Mouse (Mus musculus) lung, adult 2 months (tissue): ENCODE results near the gene Slc6a16. TPM values are rescaled to one million over a fixed set of nuclear protein-coding genes. Genes with fewer than 3 reads are reported as not detected.

Source experiments
- DNase-seq: peaks from one replicate; pipeline ENCODE4 v3.0.0; 2022
- H3K4me1 ChIP-seq: fragments of 200-500 bp; 2 replicates; pipeline ENCODE4 v1.6.1; 2011; ENCODE audit warnings: low read length; ENCODE audit not compliant: control insufficient read depth, insufficient read depth
- H3K4me3 ChIP-seq: fragments of 200-500 bp; replicated peaks from 2 replicates; pipeline ENCODE3; 2011; ENCODE audit warnings: low read depth, mild to moderate bottlenecking, control low read depth, low read length; ENCODE audit errors: extremely low read depth
- CTCF ChIP-seq: fragments of 200-500 bp; IDR thresholded peaks from 2 replicates; pipeline ENCODE4 v1.5.1; 2011; ENCODE audit warnings: mild to moderate bottlenecking, low read length, control low read depth; ENCODE audit not compliant: insufficient read depth
- POLR2A ChIP-seq: fragments of 200-500 bp; IDR thresholded peaks from 2 replicates; pipeline ENCODE4 v1.6.1; 2011; ENCODE audit warnings: low read depth, mild to moderate bottlenecking, control low read depth, low read length, borderline replicate concordance; ENCODE audit errors: extremely low read depth
- WGBS: fragments of 180-500 bp; shearing (Covaris S2); methylation state at CpG from one replicate; pipeline ENCODE4 v1.1.7; 2018; 5-methylcytosine and 5-hydroxymethylcytosine counted together
- polyA plus RNA-seq: library from polyadenylated mRNA; depleted of rRNA; stranded (reverse); fragments of >200 nt; gene quantifications from 2 replicates; pipeline ENCODE4 v1.2.3, GENCODE M21; 2012; rRNA removed

Gene Slc6a16
- polyA plus RNA-seq, 1 experiment, result 0.12 TPM

- 82% methylated on average over 10 of the region's 10 CpGs for WGBS
- Histone ChIP-seq H3K4me1 (no peaks in the 10 kb centered on the region), H3K4me3 (no peak overlapping the region)
- no peak for TF ChIP-seq CTCF
- TF ChIP-seq POLR2A, result no peak
- no peak for DNase-seq
These were observed 74.4 kb downstream of the Slc6a16 start for GRCm38 (mm10) chr7:45315182-45315701.

- Histone ChIP-seq H3K4me3 (no peak overlapping the region), H3K4me1 (no peaks in the 10 kb centered on the region)
- 77% methylated on average over 14 of the region's 14 CpGs for WGBS
- TF ChIP-seq CTCF, result no peak
- TF ChIP-seq POLR2A, result no peak
- DNase-seq, result no peak
These were observed 75.7 kb downstream of the Slc6a16 start for GRCm38 (mm10) chr7:45316536-45316935.

GRCm38 (mm10) chr7:45322245-45322644 lies 81.4 kb downstream of the Slc6a16 start:
- H3K4me3 ChIP-seq, result no peak overlapping the region
- no peak for DNase-seq
- 90% methylated on average over 4 of the region's 4 CpGs for WGBS
- H3K4me1 ChIP-seq, result no peaks in the 10 kb centered on the region
- TF ChIP-seq POLR2A (no peak), CTCF (no peak)

Other genes starting within 250 kb of the Slc6a16 start
- gene Irf3, start 243.4 kb upstream of the Slc6a16 start, polyA plus RNA-seq, result 125 and 130 TPM in 2 replicates
- 37.1 and 38.3 TPM in 2 replicates for gene Bcl2l12, start 242.4 kb upstream of the Slc6a16 start, polyA plus RNA-seq
- 76.2 and 76.8 TPM in 2 replicates for gene Scaf1, start 224.7 kb upstream of the Slc6a16 start, polyA plus RNA-seq
- gene Rras, start 223.1 kb upstream of the Slc6a16 start, polyA plus RNA-seq, result 233 and 237 TPM in 2 replicates
- 11.1 and 15.9 TPM in 2 replicates for gene Prr12, start 188.2 kb upstream of the Slc6a16 start, polyA plus RNA-seq
- 86.5 and 102 TPM in 2 replicates for gene Nosip, start 178.7 kb upstream of the Slc6a16 start, polyA plus RNA-seq
- gene Prrg2, start 178.4 kb upstream of the Slc6a16 start, polyA plus RNA-seq, result 82.5 and 90.6 TPM in 2 replicates
- gene Rcn3, start 148.9 kb upstream of the Slc6a16 start, polyA plus RNA-seq, result 172 and 174 TPM in 2 replicates
- 112 and 120 TPM in 2 replicates for gene Fcgrt, start 137.2 kb upstream of the Slc6a16 start, polyA plus RNA-seq
- gene Rps11, start 116.6 kb upstream of the Slc6a16 start, polyA plus RNA-seq, result 125 and 221 TPM in 2 replicates
- 1,255 and 1,630 TPM in 2 replicates for gene Rpl13a, start 112.3 kb upstream of the Slc6a16 start, polyA plus RNA-seq
- gene Gm45713, start 104.9 kb upstream of the Slc6a16 start, polyA plus RNA-seq, result 3.1 TPM in 2 replicates
- 151 and 195 TPM in 2 replicates for gene Flt3l, start 104.7 kb upstream of the Slc6a16 start, polyA plus RNA-seq
- gene Pih1d1, start 86.8 kb upstream of the Slc6a16 start, polyA plus RNA-seq, result 46.9 and 50.1 TPM in 2 replicates
- gene Aldh16a1, start 86.5 kb upstream of the Slc6a16 start, polyA plus RNA-seq, result 48.6 and 58.5 TPM in 2 replicates
- gene Slc17a7, start 77.1 kb upstream of the Slc6a16 start, polyA plus RNA-seq, result 2.4 and 2.7 TPM in 2 replicates
- 0.44 and 0.53 TPM in 2 replicates for gene Gfy, start 61.5 kb upstream of the Slc6a16 start, polyA plus RNA-seq
- gene Pth2, start 60.1 kb upstream of the Slc6a16 start, polyA plus RNA-seq, result not detected in 2 replicates
- 3.3 and 4.1 TPM in 2 replicates for gene Ccdc155, start 36.2 kb upstream of the Slc6a16 start, polyA plus RNA-seq
- gene Dkkl1, start 28.9 kb upstream of the Slc6a16 start, polyA plus RNA-seq, result 1.4 and 5.2 TPM in 2 replicates
- 37.6 and 44.1 TPM in 2 replicates for gene Tead2, start 25.3 kb upstream of the Slc6a16 start, polyA plus RNA-seq
- gene Cd37, start 2.0 kb upstream of the Slc6a16 start, polyA plus RNA-seq, result 82.1 and 84.1 TPM in 2 replicates
- not detected in 2 replicates for gene Slc6a21, start 36.4 kb downstream of the Slc6a16 start, polyA plus RNA-seq
- gene Trpm4, start 92.7 kb downstream of the Slc6a16 start, polyA plus RNA-seq, result 41.8 and 44.8 TPM in 2 replicates
- 2.4 and 10.0 TPM in 2 replicates for gene Hrc, start 94.2 kb downstream of the Slc6a16 start, polyA plus RNA-seq
- gene Ppfia3, start 125.9 kb downstream of the Slc6a16 start, polyA plus RNA-seq, result 1.2 and 3.7 TPM in 2 replicates
- gene Lin7b, start 129.5 kb downstream of the Slc6a16 start, polyA plus RNA-seq, result 1.4 and 2.2 TPM in 2 replicates
- gene Snrnp70, start 154.7 kb downstream of the Slc6a16 start, polyA plus RNA-seq, result 240 and 319 TPM in 2 replicates
- gene Kcna7, start 164.6 kb downstream of the Slc6a16 start, polyA plus RNA-seq, result 0.23 and 2.3 TPM in 2 replicates
- 4.6 and 4.8 TPM in 2 replicates for gene Ntf5, start 172.6 kb downstream of the Slc6a16 start, polyA plus RNA-seq
- gene Lhb, start 179.7 kb downstream of the Slc6a16 start, polyA plus RNA-seq, result 26.5 and 33.4 TPM in 2 replicates
- 33.0 and 39.4 TPM in 2 replicates for gene Gys1, start 193.8 kb downstream of the Slc6a16 start, polyA plus RNA-seq
- 61.1 and 61.7 TPM in 2 replicates for gene Ruvbl2, start 197.0 kb downstream of the Slc6a16 start, polyA plus RNA-seq
- 2,878 and 3,367 TPM in 2 replicates for gene Ftl1, start 218.8 kb downstream of the Slc6a16 start, polyA plus RNA-seq
- gene Bax, start 225.8 kb downstream of the Slc6a16 start, polyA plus RNA-seq, result 117 and 128 TPM in 2 replicates
- gene Tulp2, start 240.8 kb downstream of the Slc6a16 start, polyA plus RNA-seq, result 0.11 and 0.17 TPM in 2 replicates
- not detected in 2 replicates for gene Gm45808, start 245.7 kb downstream of the Slc6a16 start, polyA plus RNA-seq
- 4.4 and 5.4 TPM in 2 replicates for gene Dhdh, start 247.7 kb downstream of the Slc6a16 start, polyA plus RNA-seq